ENCODE assay signal across 1 mouse cellular context in the genomic region with DNA sequence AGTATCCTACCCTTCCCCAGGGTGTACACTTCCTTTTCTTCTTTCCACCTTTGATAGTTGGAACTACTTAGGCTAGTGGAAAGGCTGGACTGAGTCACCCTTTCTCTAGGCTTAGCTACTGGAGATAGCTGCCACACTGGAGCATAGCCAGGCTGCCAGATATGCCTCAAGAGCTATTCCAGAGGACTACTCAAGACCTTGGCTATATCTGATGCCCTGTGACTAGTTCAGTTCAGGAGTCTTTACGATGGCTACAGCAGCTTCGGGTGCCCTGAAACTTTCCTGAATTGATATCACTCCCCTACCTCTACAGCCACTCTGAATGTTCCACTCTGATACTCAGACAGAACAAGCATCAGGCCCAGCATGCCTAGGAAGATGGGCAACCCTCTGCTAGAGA.
TF ChIP-seq lines count a peak whose summit lies in the region.

No protein-coding gene starts in this region.

TF ChIP-seq in MEL, 35 proteins besides CTCF, POLR2A, EP300 and RAD21:
- no peak for TF ChIP-seq MXI1 (IDR thresholded peaks at IDR 0.05; ENCODE audit: low read depth, low read length)
- TF ChIP-seq POLR2AphosphoS2 (IDR thresholded peaks at IDR 0.05; ENCODE audit: low read length): no peak
- no peak for TF ChIP-seq USF2 (IDR thresholded peaks at IDR 0.05; ENCODE audit: borderline replicate concordance in 1 of 2, insufficient read depth in 1 of 2, low read depth in 1 of 2, low read length in 2 of 2)
- no peak for TF ChIP-seq HCFC1 (IDR thresholded peaks at IDR 0.05; ENCODE audit: low read depth, low read length)
- TF ChIP-seq POLR2AphosphoS5 (IDR thresholded peaks at IDR 0.05; ENCODE audit: borderline replicate concordance, low read depth, low read length): 0 out of 2 replicates have a peak, but pooled peaks have one; percentile 8
- TF ChIP-seq USF1 (IDR thresholded peaks at IDR 0.05; ENCODE audit: low read depth, low read length): no peak
